Mouse (Mus musculus) granulocyte monocyte progenitor cell, adult 5-6 weeks (primary cell): ENCODE data around the gene 1700016D06Rik. TPM values are rescaled to one million over a fixed set of nuclear protein-coding genes. Genes with fewer than 3 reads are reported as not detected.
A peak's percentile ranks its signal among the peaks of the same experiment; 100 is the strongest.

Source experiments
- ATAC-seq: replicated peaks from 2 replicates; pipeline ENCODE4 v1.8.0; 2016; ENCODE audit warnings: mild to moderate bottlenecking, moderate TSS enrichment, inconsistent platforms; ENCODE audit not compliant: poor library complexity, severe bottlenecking
- total RNA-seq, 2 experiments: library from RNA; stranded (forward) in 1 of 2; stranded (reverse) in 1 of 2; fragments of 200-712, 200-1000 nt in 1 of 2; fragments of >200 nt in 1 of 2; fragmentation: Nextera tagmentation in 1 of 2; gene quantifications; 2 replicates each; pipeline ENCODE4 v1.2.3; 2014 to 2017

1700016D06Rik gene
- total RNA-seq, 2 experiments from 2014 or later, result not detected

DNA sequence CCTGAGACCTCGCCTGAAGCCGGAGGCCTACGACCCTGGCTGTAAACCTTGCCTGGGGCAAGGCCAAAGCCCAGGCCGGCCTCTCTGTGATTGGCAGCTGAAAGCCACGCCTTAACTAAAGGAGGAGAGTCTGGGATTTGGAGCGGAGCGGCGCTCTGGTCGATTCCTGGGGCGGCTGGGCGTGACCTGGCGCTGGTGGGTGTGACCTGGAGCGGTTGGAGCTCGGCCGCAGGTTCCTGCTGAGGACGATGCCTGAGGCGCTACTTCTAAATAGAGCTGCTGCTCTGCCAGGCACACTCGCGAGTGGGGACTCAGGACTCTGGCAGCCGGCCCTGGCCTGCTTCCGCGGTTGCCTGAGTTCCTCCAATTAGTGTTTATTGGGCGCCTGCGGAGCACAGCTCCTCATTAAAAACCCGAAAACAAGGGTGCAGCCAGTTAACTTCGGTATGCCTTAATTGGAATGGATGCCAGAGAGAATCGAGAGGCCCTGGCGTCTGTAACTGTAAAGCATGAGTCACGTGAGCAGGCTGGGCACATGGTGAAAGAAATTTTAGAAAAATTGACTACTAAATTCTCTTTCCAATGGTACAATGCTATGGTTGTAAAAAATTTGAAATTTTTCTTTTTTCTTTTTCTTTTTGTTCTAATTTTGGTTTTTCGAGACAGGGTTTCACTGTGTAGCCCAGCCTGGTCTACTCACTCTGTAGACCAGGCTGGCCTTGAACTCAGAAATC, 64.4 kb downstream of the 1700016D06Rik start:
- peak; percentile 66 for ATAC-seq

- peak; percentile 76 for ATAC-seq
Measured at GRCm38 (mm10) chr8:11635611-11636081, 65.2 kb downstream of the 1700016D06Rik start, which contains the start of gene Ankrd10. Ankrd10 (minus strand) TSS chr8:11635757.

GRCm38 (mm10) chr8:11635012-11635577, 65.8 kb downstream of the 1700016D06Rik start:
- peak; percentile 42 for ATAC-seq

GRCm38 (mm10) chr8:11634331-11635011, 66.4 kb downstream of the 1700016D06Rik start:
- no peak; the same call in 1 of the 2 replicates for ATAC-seq

- ATAC-seq, result no peak
Measured at GRCm38 (mm10) chr8:11633414-11633813, 67.4 kb downstream of the 1700016D06Rik start.

DNA sequence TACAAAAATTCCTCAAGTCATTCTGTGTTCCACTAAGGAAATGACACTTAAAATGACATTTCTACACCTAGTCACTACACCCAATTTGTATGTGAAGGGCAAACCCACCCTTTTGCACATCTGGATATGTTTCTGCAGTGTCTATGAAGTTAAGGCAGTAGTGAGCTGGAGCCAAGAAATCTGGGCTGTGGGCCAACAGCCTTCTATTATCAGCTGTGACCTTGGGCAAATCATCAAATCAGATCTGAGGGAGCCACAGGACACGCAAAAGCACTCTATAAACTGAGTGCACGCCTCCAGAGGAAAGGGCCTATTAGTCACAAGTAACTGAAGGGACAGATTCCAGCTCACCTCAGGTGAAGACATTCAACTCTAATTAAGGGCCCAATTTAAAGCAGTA, 68.5 kb downstream of the 1700016D06Rik start:
- ATAC-seq, result no peak

DNA sequence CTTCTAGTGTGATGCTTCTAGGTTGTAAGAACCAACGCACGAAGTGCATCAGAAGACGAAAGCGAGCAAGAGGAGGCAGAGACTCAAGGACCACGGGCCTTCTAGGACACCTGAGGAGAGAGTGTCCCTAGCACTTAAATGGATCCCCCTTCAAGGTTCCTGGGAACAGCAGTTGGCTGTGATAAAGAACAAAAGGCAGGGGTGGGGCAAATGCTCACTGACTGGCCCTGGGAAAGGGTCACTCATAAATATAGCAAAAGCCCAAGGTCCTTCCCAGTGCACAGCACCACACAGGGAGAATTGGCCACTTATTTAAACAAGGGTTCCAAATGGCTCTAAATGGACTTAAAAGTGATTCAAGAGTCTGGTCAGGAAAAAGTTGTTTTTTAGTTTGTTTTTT, 71.7 kb downstream of the 1700016D06Rik start:
- no peak for ATAC-seq

- no peak for ATAC-seq
Measured at GRCm38 (mm10) chr8:11628506-11629132, 72.2 kb downstream of the 1700016D06Rik start.

DNA sequence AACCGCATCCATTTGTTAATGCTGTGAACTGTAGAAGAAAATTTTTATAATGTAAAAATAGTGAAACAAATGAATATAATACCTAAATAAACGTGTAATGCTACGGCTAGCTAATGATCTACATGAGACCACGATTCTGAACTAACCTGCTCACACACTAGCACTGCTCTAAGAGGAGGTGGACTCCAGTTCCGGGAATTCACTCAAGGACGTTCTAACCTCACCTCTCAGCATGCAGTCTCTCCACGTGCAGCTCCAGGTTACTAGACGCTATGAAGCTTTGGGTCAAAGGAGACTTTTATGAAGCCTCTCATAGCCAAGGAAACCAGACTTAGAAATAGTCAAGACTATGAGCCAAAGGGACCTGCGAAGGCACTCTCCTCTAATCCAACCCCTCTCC, 73.1 kb downstream of the 1700016D06Rik start:
- no peak for ATAC-seq

DNA sequence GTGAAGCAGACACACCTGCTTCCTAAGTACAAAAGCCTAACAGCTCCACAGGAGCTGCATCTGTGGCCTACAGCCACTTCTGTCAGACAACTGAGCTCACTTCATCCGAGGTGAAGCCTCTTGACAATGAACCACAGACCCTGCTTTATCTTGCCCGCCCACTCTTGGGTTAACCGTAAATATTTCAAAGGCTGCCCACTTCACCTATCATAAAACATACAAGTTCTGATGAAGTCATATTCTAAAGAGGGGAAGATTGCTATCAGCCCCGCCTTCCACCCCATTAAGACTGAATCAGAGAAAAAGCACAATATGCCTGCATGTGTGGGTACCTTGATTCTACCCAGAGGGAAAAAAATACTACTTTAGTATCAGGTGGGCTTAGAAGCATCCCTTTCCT, 75.8 kb downstream of the 1700016D06Rik start:
- ATAC-seq, result no peak

DNA sequence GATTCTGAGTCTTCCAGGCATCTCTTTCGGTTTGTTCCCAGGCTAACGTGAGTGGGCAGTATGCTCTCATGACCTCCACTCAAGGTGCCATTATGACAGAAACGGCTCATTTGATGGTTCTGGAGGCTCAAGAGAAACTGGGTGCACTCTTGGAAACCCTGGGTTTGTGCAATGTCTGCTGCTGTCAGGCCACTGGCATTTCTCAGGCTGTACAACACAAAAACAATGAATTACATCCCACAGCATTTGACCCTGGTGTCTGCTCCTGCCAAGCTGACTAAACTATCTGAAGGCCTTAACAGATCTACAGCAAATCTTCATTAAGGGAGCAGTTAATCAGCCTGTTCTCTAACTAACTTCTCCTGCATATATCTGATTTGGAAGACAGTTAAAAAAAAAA, 81.8 kb downstream of the 1700016D06Rik start:
- no peak for ATAC-seq

DNA sequence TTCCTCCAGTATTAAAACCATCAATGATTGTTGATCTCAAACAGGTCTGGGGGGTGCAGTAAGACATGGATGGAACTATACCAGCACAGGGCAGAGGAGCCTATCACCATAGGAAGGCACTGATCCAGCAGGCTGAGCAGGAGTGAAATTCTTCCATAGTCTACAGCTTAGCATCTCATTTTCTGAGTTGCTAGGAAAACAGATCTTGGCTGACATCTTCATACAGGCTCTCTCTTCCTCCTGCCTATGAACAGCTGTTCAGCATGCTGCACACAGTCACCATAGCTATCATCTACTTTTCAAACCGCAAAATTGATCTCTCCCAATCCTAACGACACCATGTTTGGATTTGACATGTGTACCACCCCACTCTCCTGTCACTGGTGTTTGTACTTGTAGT, 82.8 kb downstream of the 1700016D06Rik start:
- ATAC-seq, result no peak

DNA sequence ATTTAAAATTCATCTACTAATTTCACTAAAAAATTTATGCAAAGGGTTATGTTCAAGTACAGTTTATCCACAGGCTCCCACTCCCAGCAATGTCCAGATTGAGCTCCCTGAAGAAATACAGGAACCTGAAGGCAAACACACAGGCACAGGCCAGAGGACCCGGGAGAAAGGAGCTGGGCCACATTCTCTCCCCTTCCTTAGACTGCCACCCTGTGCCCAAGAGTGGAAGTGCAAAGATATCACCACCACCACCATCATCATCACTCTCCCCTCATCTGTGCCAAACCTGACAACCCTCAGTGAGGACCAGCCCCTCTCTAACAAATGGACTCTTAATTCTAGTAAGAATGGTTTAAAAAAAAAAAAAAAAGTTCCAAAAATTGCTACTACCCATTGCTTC, 84.6 kb downstream of the 1700016D06Rik start:
- ATAC-seq, result peak; percentile 96

- ATAC-seq, result no peak
Measured at GRCm38 (mm10) chr8:11614126-11614835, 86.6 kb downstream of the 1700016D06Rik start.

DNA sequence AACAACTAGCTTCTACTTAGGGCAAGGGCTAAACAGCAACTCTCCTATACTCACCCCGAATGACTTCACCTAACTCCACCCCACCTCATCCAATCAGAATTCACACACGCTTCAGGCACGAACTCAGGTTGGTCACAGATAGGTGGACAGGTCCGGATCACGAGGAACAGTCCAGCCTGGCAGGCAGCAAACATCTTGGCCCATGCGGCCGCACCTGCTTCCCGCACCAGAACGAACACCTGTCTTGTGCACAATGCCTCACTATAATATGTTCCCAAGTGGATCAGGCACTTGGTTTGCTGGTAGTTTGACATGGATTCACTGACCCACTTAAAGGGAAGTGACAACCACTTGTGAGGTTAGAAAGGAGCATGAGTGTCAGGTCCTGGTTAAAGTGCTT, 92.0 kb downstream of the 1700016D06Rik start:
- no peak for ATAC-seq

Other genes starting within 250 kb of the 1700016D06Rik start
- 3.5 and 4.6 TPM in 2 replicates for gene Rab20, start 222.4 kb downstream of the 1700016D06Rik start, total RNA-seq (2014; fragmentation: Nextera tagmentation)
- 0.69 and 4.8 TPM in 2 replicates for gene Rab20, start 222.4 kb downstream of the 1700016D06Rik start, total RNA-seq (2017)
- gene Naxd, start 203.6 kb downstream of the 1700016D06Rik start, total RNA-seq (2014; fragmentation: Nextera tagmentation), result 69.3 and 72.1 TPM in 2 replicates
- 58.3 and 70.2 TPM in 2 replicates for gene Naxd, start 203.6 kb downstream of the 1700016D06Rik start, total RNA-seq (2017)
- gene Cars2, start 150.3 kb downstream of the 1700016D06Rik start, total RNA-seq (2014; fragmentation: Nextera tagmentation), result 51.9 and 58.5 TPM in 2 replicates
- gene Cars2, start 150.3 kb downstream of the 1700016D06Rik start, total RNA-seq (2017), result 38.4 and 39.0 TPM in 2 replicates
- 33.8 and 43.3 TPM in 2 replicates for gene Ing1, start 145.5 kb downstream of the 1700016D06Rik start, total RNA-seq (2014; fragmentation: Nextera tagmentation)
- gene Ing1, start 145.5 kb downstream of the 1700016D06Rik start, total RNA-seq (2017), result 40.8 and 49.2 TPM in 2 replicates
- gene Ankrd10, start 65.3 kb downstream of the 1700016D06Rik start, total RNA-seq (2014; fragmentation: Nextera tagmentation), result 100 and 126 TPM in 2 replicates
- 64.6 and 66.0 TPM in 2 replicates for gene Ankrd10, start 65.3 kb downstream of the 1700016D06Rik start, total RNA-seq (2017)
- 33.9 and 40.2 TPM in 2 replicates for gene Arhgef7, start 26.7 kb upstream of the 1700016D06Rik start, total RNA-seq (2014; fragmentation: Nextera tagmentation)
- gene Arhgef7, start 26.7 kb upstream of the 1700016D06Rik start, total RNA-seq (2017), result 14.4 and 19.8 TPM in 2 replicates
- gene Tex29, start 139.4 kb upstream of the 1700016D06Rik start, total RNA-seq (2014; fragmentation: Nextera tagmentation), result not detected in 2 replicates
- not detected in 2 replicates for gene Tex29, start 139.4 kb upstream of the 1700016D06Rik start, total RNA-seq (2017)